Mouse (Mus musculus): Measurements from ENCODE around the gene Kiss1r.

The Kiss1r gene

GRCm38 (mm10) chr10:79897316-79898245 is 19.2 kb upstream of the Kiss1r start:
- DNase-seq (ENCODE audit: low read depth, low spot score), result no peak

- DNase-seq (ENCODE audit: low read depth, low spot score), result no peak
These were observed 15.8 kb upstream of the Kiss1r start for GRCm38 (mm10) chr10:79900951-79901410.

GRCm38 (mm10) chr10:79906712-79907111 is 10.1 kb upstream of the Kiss1r start:
- DNase-seq (ENCODE audit: low read depth, low spot score), result no peak

DNA sequence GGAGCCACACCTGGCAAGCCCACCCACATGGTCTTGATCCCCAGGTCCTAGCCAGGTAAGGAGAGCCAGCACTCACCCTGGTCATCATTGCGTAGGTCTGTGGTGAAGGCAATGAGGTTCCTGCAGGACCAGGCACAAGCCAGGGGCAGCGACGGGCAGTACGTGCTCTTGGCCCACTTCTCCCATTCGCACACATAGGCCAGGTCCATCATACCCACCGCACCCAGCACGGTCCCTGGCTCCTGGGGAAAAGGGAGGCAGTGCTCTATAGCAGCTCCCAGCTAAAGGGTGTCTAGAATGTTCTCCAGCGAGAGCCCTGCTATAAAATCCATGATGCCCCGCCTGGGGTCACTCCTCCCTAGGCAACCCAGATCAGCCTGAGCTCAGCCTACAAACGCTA is 9.4 kb upstream of the Kiss1r start:
- DNase-seq (ENCODE audit: low read depth, low spot score), result no peak

DNA sequence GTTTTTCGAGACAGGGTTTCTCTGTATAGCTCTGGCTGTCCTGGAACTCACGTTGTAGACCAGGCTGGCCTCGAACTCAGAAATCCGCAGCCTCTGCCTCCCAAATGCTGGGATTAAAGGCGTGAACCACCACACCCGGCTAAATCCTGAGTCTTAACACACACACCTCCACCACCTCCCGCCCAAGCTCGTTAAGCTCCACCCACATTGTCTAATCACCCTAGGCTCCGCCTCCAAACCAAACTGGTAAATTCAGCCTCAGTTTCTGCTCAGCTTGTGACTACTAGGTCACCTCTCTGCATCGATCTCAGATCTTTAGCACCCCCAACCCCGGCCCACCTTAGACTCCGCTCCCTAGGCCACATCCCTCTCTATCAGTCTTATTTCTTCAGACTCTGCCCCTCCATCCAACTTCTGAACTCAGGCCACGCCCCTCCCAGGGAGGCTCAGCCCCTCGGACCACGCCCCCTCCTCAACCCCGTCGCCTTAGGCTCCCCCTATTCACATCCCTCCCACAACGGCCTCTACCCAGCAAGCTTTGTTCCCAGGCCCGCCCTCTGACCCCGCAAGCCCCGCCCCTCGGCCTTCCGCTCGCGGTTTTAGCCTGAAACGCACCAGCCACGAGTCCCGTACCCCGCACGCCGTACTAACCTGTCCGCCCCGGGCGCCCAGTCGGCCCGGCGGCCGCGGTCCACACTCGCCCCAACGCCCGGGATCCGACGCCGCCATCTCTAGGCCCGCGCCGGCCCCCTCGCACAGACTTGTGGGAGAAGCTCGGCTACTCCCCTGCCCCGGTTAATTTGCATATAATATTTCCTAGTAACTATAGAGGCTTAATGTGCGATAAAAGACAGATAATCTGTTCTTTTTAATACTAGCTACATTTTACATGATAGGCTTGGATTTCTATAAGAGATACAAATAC is 8.3 kb upstream of the Kiss1r start, which contains the start of gene Med16:
Med16 (minus strand) TSS at position 757 of the 925 bp plus-strand sequence.
- DNase-seq (ENCODE audit: low read depth, low spot score), result peak; percentile 99

- DNase-seq (ENCODE audit: low read depth, low spot score), result no peak
These were observed 7.5 kb upstream of the Kiss1r start for GRCm38 (mm10) chr10:79909092-79909922.

DNA sequence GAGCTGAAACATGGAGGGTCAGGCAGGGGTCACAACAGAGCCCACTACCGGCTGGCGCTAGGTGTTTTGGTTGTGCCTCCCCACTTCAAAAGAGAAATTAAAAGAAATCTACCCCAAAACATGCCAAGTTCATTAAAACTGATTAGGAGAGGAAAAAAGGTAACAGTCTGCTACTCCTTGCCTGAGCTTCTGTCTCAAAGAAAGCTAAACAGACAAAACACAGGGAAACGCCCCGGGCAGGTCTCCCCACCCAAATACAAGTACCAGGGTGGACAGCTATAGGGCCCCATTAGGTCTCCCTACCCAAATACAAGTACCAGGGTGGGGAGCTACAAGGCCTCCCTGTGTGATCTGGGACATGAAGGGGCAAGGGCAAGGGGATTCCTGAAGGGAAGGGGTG is 6.2 kb upstream of the Kiss1r start, which contains the start of gene Gm26602:
Gm26602 (plus strand) TSS at position 301 of the 400 bp plus-strand sequence.
- DNase-seq (ENCODE audit: low read depth, low spot score), result no peak

DNA sequence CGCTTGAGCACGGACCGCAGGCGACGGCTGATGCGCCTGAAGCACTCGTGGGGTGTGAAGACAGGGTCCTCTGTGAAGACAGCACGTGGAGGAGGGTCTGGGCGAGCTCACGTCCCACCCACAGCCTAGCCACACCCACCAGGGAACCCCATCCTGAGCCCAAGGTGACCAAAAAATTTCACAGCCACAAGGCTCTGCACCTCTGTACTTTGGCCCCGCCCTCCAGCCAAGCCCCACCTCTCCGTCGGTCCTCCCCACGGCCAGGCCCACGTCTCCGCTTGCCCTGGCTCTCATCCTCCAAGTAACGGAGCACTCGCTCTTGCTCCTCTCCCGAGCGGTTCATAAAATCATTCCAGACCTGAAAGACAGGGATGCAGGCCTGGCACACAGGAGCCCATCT is 4.4 kb upstream of the Kiss1r start:
- no peak for DNase-seq (ENCODE audit: low read depth, low spot score)

- no peak for DNase-seq (ENCODE audit: low read depth, low spot score)
These were observed 2.4 kb upstream of the Kiss1r start for GRCm38 (mm10) chr10:79914131-79914947.

DNA sequence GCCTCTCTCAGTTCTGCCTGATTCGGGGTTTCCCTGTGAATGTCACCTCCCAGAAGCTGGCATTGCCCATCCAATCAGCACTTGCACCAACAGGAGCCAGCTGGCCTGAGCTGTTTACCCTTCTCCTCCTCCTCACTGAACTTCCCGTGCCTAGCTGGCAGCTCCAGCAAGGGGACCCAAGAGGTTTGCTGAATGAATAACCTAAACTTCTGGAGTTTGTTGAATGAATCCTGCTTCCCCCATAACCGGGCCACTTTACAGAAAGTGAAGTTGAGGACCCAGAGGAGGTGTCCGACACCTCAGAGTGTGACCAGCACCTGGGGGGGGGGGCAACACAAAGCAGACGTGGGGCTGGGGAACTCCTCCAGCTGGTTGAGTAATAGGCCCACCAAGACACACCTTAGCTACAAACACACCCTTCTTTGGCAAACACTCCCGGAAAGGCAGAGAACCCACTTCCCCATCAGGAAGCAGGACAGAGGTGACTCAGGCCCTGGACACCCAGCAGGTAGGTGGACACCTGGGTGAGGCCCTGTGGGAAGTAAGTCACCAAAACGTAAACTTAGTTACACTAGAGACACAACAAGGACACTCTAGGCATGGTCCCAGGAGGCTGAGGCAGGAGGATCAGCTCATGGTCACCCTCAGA is 1.7 kb upstream of the Kiss1r start:
- no peak for DNase-seq (ENCODE audit: low read depth, low spot score)

GRCm38 (mm10) chr10:79916081-79916480 is 690 bp upstream of the Kiss1r start:
- DNase-seq (ENCODE audit: low read depth, low spot score), result peak; percentile 33

DNA sequence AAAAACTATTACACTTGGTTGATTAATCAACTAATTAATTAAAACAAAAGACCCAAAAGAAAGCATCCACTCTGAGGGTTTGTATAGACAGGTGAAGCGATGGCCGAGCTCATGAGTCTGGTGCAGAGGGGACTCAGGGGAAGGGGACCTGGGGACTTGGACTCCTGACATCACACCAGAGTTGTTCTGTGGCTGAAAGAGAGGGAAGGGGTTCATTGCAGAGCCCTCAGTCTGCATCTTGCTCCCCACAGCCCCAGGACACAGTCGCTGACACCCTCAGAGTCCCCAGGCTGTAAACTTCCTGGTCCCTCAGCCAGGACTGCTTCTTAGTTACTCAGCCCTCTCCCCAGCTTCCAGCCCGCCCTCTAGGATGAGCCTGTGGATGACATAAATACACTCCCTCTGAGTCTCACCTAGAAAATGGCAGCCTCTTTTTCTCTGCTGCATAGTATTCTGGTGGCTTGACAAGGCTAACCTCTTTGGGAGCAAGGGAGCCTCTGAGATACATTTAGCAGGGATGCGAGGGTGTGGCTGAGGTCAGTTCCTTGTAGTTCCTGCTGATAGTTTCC is 845 bp downstream of the Kiss1r start:
- no peak for DNase-seq (ENCODE audit: low read depth, low spot score)

DNA sequence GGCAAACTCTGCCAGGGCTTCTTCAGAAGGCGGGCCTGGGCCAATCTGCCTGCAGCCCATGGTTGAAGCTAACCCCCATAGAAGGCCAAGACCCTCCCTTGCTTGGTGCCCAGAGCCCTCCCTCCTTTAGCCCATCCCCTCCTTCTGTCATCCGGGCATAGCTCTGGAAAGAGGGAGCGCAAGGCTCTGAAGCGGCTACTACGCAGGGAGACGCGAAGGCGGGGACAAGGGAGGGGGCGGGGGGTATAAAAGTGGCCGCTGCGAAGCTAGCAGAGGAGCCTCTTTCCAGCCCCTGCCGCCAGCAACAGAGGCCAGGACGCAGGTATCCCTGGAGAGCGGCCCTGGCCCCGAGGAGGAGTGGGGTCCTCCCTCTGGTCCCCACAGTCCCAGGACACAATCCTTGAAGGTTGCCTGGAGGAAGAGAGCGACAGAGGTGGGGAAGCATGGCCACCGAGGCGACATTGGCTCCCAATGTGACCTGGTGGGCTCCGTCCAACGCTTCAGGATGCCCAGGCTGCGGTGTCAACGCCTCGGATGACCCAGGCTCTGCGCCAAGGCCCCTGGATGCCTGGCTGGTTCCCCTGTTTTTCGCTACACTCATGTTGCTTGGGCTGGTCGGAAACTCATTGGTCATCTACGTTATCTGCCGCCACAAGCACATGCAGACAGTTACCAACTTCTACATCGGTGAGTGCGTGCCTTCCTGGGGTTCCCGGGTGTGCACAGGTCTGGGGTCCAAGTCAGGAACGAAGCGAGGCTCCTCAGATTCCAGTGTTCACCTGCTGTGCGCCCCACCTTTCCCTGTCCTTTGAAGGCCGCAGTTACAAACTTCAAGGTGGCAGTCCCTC is 1.7 kb downstream of the Kiss1r start:
- DNase-seq (ENCODE audit: low read depth, low spot score), result no peak

- no peak for DNase-seq (ENCODE audit: low read depth, low spot score)
These were observed 2.6 kb downstream of the Kiss1r start for GRCm38 (mm10) chr10:79919251-79919849.

DNA sequence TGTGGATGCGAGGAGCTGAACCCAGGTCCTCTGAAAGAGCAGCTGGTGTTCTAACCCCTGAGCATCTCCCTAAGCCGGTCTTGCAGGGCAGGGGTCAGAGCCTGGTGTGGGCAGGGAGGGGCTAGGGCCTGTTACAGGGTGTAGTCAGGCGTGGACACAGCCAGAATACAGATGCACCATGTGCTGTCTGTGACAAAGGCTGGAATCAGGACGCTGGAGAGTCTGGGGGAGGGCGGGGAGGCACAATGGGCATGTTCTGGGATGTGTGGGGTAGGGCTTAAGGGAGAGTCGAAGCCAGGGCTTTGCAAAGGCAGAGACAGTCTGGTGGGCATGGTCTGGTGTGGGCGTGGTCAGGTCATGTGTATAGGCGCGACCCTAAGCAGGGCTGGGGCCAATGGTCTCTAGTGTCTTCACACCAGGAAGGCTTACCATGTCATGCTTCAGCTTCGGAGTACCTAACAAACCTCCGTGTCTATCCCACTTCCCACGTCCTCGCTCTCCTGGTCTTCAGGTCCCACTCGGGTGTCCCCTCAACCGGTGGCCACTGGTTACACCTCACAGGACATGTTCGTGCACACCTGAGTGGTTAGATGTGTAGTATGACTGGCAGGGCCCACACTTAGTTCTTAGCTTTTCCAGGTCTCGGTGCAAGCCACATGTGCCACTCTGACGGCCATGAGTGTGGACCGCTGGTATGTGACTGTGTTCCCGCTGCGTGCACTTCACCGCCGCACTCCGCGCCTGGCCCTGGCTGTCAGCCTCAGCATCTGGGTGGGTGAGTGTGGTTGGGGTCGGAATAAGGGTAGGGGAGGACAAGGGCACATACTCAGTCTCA is 3.5 kb downstream of the Kiss1r start:
- DNase-seq (ENCODE audit: low read depth, low spot score), result no peak

DNA sequence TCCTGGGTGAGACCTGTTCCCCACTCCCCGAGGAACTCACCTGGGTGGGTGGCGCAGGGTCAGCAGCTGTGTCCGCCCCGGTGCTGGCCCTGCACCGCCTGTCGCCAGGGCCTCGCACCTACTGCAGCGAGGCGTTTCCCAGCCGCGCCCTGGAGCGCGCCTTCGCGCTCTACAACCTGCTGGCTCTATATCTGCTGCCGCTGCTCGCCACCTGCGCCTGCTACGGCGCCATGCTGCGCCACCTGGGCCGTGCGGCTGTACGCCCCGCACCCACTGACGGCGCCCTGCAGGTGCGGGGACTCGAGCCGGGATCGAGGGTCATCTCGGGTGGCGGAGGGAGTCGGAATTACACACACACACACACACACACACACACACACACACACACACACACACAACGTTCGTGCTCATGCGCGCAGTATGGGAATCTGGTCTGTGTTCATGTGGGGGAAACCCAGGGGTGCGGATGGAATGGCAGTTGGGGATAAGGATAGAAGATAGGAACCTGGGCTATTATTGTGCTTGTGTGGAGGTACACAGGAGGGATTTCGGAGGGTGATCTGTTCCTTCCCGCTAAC is 4.3 kb downstream of the Kiss1r start, which contains the start of gene R3hdm4:
R3hdm4 (minus strand) TSS at position 251 of the 578 bp plus-strand sequence.
- DNase-seq (ENCODE audit: low read depth, low spot score), result no peak

GRCm38 (mm10) chr10:79921572-79921971 is 4.8 kb downstream of the Kiss1r start:
- DNase-seq (ENCODE audit: low read depth, low spot score), result no peak

Measured in A20 (cell line).